Mouse (Mus musculus) naive thymus-derived CD4-positive, alpha-beta T cell, adult 5 months (primary cell): ENCODE data around the gene Narfl. TPM values are rescaled to one million over a fixed set of nuclear protein-coding genes. Genes with fewer than 3 reads are reported as not detected.

Experiments used
- polyA plus RNA-seq: library from polyadenylated mRNA; unstranded; fragments of 100-300 nt; shearing (Covaris generic); gene quantifications from one replicate; pipeline ENCODE4 v1.2.1, GENCODE M21; 2017

Gene Narfl
- polyA plus RNA-seq: 21.6 TPM

DNA sequence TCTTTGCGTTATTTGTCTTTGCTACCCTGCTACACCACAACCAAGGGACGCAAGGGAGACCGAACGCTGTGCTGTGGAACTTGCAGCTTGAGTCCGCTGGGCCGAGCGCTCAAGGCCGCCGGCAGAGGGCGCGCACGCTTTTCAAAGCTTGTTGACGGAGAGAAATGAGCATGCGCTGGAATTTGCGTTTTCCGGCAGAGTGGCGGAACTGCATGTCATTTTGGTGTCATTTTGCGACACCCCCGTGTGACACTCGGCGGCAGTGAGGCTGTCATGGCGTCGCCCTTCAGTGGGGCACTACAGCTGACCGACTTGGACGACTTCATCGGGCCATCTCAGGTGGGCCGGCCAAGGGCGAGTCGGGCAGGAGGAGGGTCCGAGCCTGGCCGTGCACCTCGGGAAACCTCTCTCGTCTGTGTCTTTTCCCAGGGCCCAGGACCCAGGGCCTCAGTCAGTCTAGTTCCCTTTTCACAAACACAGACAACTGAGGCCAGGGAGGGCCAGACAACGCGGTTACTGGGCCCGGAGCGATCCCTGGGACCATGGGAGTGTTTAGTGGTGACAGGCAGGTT lies at the start of gene Narfl:
Gene Narfl, plus strand, starts transcription at position 228 of the 572 bp plus-strand sequence.

GRCm38 (mm10) chr17:25727265-25728008 lies 46.1 kb upstream of the Narfl start, which contains the start of the genes Chtf18 and Rpusd1:
TSS of gene Chtf18 (minus strand) at chr17:25727419.
TSS of gene Rpusd1 (plus strand) at chr17:25727670.

GRCm38 (mm10) chr17:25735745-25736144 lies 37.8 kb upstream of the Narfl start, which contains the start of gene Mslnl:
TSS of gene Mslnl (plus strand) at chr17:25736042.

DNA sequence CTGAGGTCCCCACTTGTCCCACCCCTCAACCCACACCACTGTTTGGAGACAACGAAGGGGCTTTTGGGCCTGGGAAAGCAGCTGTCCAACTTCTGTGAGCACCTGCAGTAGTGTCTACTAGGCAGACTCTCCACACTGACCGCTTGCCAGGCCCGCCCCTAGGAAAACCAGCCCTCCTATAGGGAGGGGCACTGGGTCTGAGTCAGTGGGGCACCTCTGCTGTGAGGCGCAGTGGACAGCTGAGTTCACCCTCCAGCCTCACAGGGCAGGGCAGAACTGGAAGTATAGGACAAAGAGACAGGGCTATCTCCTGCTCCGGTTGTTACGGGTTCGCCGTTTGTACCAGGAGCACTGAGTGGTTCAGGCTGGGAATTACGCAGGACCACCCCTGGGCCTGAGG lies 19.3 kb upstream of the Narfl start, which contains the start of gene Msln:
Gene Msln, minus strand, starts transcription at position 138 of the 400 bp plus-strand sequence.

DNA sequence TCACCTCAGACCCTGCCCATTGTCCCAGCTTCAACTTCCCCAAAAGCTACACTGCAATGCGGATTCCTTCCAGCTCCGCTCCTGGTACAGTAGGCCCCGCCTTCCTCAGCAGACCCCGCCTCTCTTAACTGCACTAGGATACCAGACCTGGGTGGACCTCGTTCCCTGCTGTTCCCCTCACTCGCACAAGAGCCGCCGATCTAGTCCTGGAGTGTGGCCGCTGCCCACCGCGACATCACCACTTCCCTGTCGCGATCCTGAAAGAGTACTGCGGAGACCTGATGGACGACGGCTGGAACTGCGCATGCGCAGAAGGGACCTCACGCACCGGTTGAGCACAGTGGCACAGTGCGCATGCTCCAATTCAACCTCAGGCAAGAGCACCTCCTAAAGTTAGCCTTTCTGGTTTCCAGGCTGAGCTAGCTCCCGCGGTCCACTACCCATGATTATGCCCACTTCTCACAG lies 11.7 kb downstream of the Narfl start, which contains the start of gene Haghl:
Gene Haghl, minus strand, starts transcription at position 393 of the 465 bp plus-strand sequence.

GRCm38 (mm10) chr17:25786280-25786679 lies 12.7 kb downstream of the Narfl start, which contains the start of gene Ccdc78:
TSS of gene Ccdc78 (plus strand) at chr17:25786580.

GRCm38 (mm10) chr17:25792615-25793014 lies 19.0 kb downstream of the Narfl start, which contains the start of gene Fam173a:
TSS of gene Fam173a (minus strand) at chr17:25792901.

GRCm38 (mm10) chr17:25795609-25796092 lies 22.1 kb downstream of the Narfl start, which contains the start of gene AC134908.4:
TSS of gene AC134908.4 (minus strand) at chr17:25795659.

GRCm38 (mm10) chr17:25796951-25797369 lies 23.4 kb downstream of the Narfl start, which contains the start of gene Metrn:
TSS of gene Metrn (minus strand) at chr17:25797136.

GRCm38 (mm10) chr17:25808789-25809605 lies 35.4 kb downstream of the Narfl start, which contains the start of gene Fbxl16:
TSS of gene Fbxl16 (plus strand) at chr17:25809085.

DNA sequence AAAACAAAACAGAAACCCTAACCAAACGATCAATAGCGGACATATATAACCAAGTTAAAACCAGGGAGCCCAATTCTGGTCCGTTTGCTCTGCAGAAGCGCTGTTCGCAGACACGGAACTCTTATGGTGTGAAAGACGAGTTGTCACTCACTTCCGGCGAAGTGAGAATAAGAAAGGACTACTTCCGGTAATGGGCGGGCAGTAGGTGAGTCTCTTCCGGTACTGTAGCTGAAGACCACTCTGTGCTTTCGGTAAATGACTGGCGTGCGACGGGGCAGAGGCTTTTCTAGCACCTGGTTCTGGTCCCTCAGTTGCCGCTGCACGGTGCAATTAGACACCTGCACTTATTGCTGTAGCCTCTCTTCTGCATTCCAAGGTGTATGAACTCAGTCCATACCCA lies 49.9 kb downstream of the Narfl start, which contains the start of gene Wdr24:
Gene Wdr24, plus strand, starts transcription at position 176 of the 400 bp plus-strand sequence.

DNA sequence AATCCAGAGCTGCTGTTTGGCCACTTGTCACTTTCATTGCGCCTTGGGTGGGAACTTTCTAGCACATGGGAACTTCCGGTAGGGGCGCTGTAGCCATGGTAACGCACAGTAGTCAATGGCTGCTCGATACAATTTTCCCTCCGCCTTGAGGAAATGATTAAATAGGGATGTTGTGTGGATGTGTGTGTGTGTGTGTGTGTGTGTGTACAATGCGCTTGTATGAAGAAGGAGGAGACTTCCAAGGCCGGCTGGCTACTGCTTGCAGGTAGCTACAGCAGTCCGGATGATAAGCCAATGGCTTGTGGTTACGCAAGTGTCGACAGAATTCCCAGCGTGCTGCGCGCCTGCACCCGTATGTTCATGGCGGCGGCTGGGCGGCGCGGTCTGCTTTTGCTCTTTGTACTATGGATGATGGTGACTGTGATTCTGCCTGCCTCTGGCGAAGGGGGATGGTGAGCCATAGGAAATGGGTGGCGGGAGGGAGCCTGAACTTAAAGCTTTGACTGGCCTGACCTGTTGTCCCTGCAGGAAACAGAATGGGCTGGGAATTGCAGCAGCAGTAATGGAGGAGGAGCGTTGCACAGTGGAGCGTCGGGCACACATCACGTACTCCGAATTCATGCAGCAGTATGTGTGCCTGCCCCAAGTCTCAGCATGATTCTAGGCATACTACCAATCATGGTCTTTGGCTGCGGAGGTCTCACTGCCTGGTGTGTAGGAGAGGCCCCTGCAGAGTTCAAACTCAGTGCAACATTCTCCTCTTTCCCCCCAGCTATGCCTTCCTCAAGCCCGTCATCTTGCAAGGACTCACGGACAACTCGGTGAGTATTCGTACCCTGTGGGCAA lies 55.4 kb downstream of the Narfl start, which contains the start of gene Jmjd8:
Gene Jmjd8, plus strand, starts transcription at position 156 of the 846 bp plus-strand sequence.

Other genes starting within 250 kb of the Narfl start
- 0.12 TPM for gene Sox8, start 203.1 kb upstream of the Narfl start, polyA plus RNA-seq
- 17.9 TPM for gene Lmf1, start 194.7 kb upstream of the Narfl start, polyA plus RNA-seq
- gene Gng13, start 56.6 kb upstream of the Narfl start, polyA plus RNA-seq: not detected
- 7.1 TPM for gene Chtf18, start 46.4 kb upstream of the Narfl start, polyA plus RNA-seq
- 4.9 TPM for gene Rpusd1, start 46.1 kb upstream of the Narfl start, polyA plus RNA-seq
- gene Mslnl, start 37.7 kb upstream of the Narfl start, polyA plus RNA-seq: not detected
- gene Msln, start 19.4 kb upstream of the Narfl start, polyA plus RNA-seq: not detected
- 25.7 TPM for gene Haghl, start 11.9 kb downstream of the Narfl start, polyA plus RNA-seq
- not detected for gene Ccdc78, start 12.8 kb downstream of the Narfl start, polyA plus RNA-seq
- gene Fam173a, start 19.1 kb downstream of the Narfl start, polyA plus RNA-seq: 109 TPM
- gene AC134908.4, start 21.9 kb downstream of the Narfl start, polyA plus RNA-seq: not detected
- 28.3 TPM for gene Metrn, start 23.4 kb downstream of the Narfl start, polyA plus RNA-seq
- gene Fbxl16, start 35.3 kb downstream of the Narfl start, polyA plus RNA-seq: not detected
- gene Wdr24, start 49.9 kb downstream of the Narfl start, polyA plus RNA-seq: 22.7 TPM
- 27.1 TPM for gene Jmjd8, start 55.1 kb downstream of the Narfl start, polyA plus RNA-seq
- gene Stub1, start 59.6 kb downstream of the Narfl start, polyA plus RNA-seq: 149 TPM
- 0.98 TPM for gene Rhbdl1, start 63.5 kb downstream of the Narfl start, polyA plus RNA-seq
- gene Gm20683, start 68.0 kb downstream of the Narfl start, polyA plus RNA-seq: 1.8 TPM
- 31.6 TPM for gene Rhot2, start 71.1 kb downstream of the Narfl start, polyA plus RNA-seq
- gene Wdr90, start 87.7 kb downstream of the Narfl start, polyA plus RNA-seq: 11.6 TPM
- gene Mcrip2, start 95.0 kb downstream of the Narfl start, polyA plus RNA-seq: 7.4 TPM
- gene Mettl26, start 101.3 kb downstream of the Narfl start, polyA plus RNA-seq: 46.3 TPM
- gene Wfikkn1, start 107.1 kb downstream of the Narfl start, polyA plus RNA-seq: 0.81 TPM
- 21.6 TPM for gene Rab40c, start 146.0 kb downstream of the Narfl start, polyA plus RNA-seq
- 44.4 TPM for gene Pigq, start 171.2 kb downstream of the Narfl start, polyA plus RNA-seq
- not detected for gene Nhlrc4, start 171.2 kb downstream of the Narfl start, polyA plus RNA-seq
- gene A930017K11Rik, start 178.8 kb downstream of the Narfl start, polyA plus RNA-seq: not detected
- gene Capn15, start 212.0 kb downstream of the Narfl start, polyA plus RNA-seq: 25.9 TPM